Mouse (Mus musculus): ENCODE data around the gene Cmbl. TPM values are rescaled to one million over a fixed set of nuclear protein-coding genes. Genes with fewer than 3 reads are reported as not detected.

Gene Cmbl
- 14.3 and 15.7 TPM in 2 replicates for polyA plus RNA-seq (2015; fragmentation: Nextera tagmentation; extraction: Ambion mirVana)

DNA sequence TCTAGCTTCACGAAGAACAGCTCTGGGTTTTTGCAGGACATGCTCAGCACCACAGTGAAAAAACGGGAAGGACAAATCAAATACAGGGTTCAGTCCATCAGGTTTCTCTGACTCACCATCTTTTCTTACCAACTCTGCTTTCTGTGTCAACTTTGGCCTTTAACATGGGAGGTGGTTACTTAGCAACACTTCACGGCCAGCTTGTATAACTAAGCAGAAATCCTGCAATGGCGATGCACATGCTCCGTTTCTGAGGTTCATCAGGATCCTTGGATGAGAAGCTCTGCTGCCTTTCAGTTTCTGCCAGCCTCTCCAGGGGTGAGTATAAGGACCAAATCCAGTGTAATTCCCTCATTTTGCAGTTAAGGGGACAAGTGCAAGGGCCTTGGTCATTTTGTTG lies at the start of gene Cmbl:
TSS of gene Cmbl (plus strand) at position 206 of the 400 bp plus-strand sequence.
- Histone ChIP-seq H3K9ac (no peak within 1 kb of the TSS), H3K27ac (no peak within 1 kb of the TSS), H3K4me2 (no peak within 1 kb of the TSS), H3K27me3 (replicated peaks) (no peaks in the 10 kb centered on the region), H3K9me3 (no peaks in the 10 kb centered on the region), H3K4me3 (no peak within 1 kb of the TSS), H3K4me1 (no peaks in the 10 kb centered on the region), H3K36me3 (replicated peaks) (no peaks in the 10 kb centered on the region)
- 66% methylated on average over 5 of the region's 5 CpGs for WGBS
- no peak for ATAC-seq (replicated peaks)

DNA sequence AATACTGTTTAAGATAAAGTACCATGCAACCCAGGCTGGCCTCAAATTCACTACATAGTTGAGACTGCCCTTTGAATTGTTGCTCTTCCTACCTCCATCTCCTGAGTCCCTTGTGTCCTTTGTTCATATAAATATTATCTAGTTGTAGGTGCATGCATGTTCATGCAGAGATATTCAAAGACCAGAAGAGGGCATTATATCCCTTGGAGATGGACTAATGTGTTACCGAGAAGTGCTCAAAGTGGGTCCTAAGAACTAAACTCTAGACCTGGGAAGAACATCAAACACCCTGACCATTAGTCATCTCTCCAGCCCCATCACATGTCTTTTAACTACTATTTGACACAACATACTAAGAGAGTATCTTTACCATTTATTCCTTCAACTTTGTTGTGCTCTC lies 48.0 kb upstream of the Cmbl start:
- no peak for ATAC-seq (replicated peaks)
- Histone ChIP-seq H3K36me3 (replicated peaks) (no peaks in the 10 kb centered on the region), H3K27ac (no peak overlapping the region), H3K27me3 (replicated peaks) (no peaks in the 10 kb centered on the region), H3K9me3 (no peaks in the 10 kb centered on the region), H3K4me2 (no peak overlapping the region), H3K9ac (no peak overlapping the region), H3K4me1 (0 out of 2 replicates have a peak, but pooled peaks cover 2% of the 10 kb centered on the region), H3K4me3 (no peak overlapping the region)
- WGBS = 100% methylated on average over 1 of the region's 1 CpGs

DNA sequence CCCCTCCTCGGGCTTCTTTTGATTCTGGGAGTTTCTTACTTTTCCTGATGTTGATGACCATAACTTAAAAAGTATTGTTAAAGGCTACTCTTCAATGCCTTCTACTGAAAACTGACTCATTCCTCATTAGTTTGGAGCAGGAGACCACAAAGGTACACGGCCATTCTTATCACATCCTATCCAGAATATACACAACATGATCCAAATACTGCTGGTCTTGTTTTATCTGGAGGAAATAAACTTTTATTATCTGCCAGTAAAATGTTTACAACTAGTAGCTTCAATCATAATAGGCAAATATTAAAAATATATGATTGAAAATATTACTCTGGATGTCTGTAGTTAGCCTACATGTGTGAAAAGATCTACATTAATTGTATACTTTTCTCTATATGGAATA lies 46.8 kb upstream of the Cmbl start:
- WGBS = 92% methylated on average over 2 of the region's 2 CpGs
- no peaks in the 10 kb centered on the region for H3K36me3 ChIP-seq (replicated peaks)
- no peak overlapping the region for H3K4me2 ChIP-seq
- H3K4me3 ChIP-seq = no peak overlapping the region
- no peak overlapping the region for H3K27ac ChIP-seq
- ATAC-seq (replicated peaks) = no peak
- H3K27me3 ChIP-seq (replicated peaks) = no peaks in the 10 kb centered on the region
- 0 out of 2 replicates have a peak, but pooled peaks cover 2% of the 10 kb centered on the region for H3K4me1 ChIP-seq
- no peak overlapping the region for H3K9ac ChIP-seq
- no peaks in the 10 kb centered on the region for H3K9me3 ChIP-seq

DNA sequence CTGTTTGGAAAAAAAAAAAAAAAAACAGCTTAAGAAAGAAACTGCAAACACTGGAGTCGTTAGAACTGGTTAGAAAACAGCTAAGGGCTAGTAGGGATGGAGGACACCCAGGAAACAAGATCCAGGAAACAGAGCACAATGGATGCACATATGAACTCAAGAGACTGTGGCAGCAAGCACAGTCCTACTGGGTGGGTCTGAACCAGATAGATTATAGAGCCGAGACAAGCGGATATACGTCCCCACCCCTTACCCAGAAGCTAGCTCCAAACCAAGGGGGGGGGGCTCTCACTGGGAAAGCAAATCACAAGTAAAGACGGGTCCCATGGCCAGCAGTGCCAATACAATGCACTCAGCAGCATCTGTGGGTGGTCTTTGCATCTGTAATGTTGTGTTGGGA lies 46.2 kb upstream of the Cmbl start:
- WGBS = 65% methylated on average over 5 of the region's 5 CpGs

DNA sequence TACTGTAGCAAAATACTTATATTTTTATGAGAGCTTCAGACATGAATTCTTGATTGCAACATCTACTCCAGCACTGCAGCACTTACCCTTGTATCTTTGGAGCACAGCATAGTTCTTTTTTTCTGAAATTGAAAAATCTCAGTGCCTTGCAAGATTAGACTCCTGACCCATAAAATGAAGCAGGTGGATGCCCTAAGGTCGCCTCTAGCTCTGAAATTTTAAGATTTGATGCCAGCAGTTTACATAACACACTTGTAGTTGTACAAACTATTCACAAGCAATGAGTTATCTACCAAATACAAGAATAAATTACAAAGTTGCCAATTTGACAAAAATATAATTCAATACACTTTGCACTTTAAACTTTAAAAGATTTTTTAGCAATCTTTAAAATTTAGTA lies 38.7 kb upstream of the Cmbl start:
- Histone ChIP-seq H3K4me3 (no peak overlapping the region), H3K27ac (no peak overlapping the region), H3K4me1 (peaks cover 22% of the 10 kb centered on the region), H3K27me3 (replicated peaks) (no peaks in the 10 kb centered on the region), H3K9me3 (no peaks in the 10 kb centered on the region), H3K9ac (no peak overlapping the region), H3K36me3 (replicated peaks) (no peaks in the 10 kb centered on the region), H3K4me2 (no peak overlapping the region)
- 96% methylated on average over 1 of the region's 1 CpGs for WGBS
- ATAC-seq (replicated peaks) = no peak

More for the DNA sequence above, 46.2 kb upstream of the Cmbl start:
- H3K4me3 ChIP-seq = no peak overlapping the region
- H3K4me1 ChIP-seq = 0 out of 2 replicates have a peak, but pooled peaks cover 2% of the 10 kb centered on the region
- H3K27ac ChIP-seq = no peak overlapping the region
- no peak overlapping the region for H3K9ac ChIP-seq
- H3K36me3 ChIP-seq (replicated peaks) = no peaks in the 10 kb centered on the region
- no peak overlapping the region for H3K4me2 ChIP-seq
- H3K27me3 ChIP-seq (replicated peaks) = no peaks in the 10 kb centered on the region
- no peaks in the 10 kb centered on the region for H3K9me3 ChIP-seq
- ATAC-seq (replicated peaks) = 0 out of 2 replicates have a peak, but pooled peaks have one; percentile 22

DNA sequence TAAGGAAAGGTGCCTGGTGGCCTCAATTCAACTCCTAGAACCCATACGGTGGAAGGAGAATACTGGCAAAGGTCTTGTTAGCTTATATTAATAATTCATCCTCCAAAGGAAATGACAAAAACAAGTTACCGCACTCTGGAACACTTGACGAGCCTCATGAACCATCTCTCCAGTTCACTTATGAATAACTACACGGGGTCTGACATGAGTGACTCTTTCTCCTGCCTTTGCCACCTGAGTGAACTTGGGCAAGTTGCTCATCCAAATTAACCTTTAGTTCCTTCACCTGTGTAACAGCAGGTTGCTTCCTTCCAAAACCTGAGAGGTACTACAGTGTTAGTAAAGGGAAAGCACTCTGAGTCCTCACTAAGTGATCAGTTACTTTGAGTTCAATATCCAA lies 36.7 kb upstream of the Cmbl start:
- Histone ChIP-seq H3K4me3 (no peak overlapping the region), H3K36me3 (replicated peaks) (no peaks in the 10 kb centered on the region), H3K4me2 (peak overlapping the region; percentile 80; the same call in 1 of the 2 replicates), H3K9me3 (no peaks in the 10 kb centered on the region), H3K4me1 (peaks cover 28% of the 10 kb centered on the region), H3K27me3 (replicated peaks) (no peaks in the 10 kb centered on the region), H3K9ac (no peak overlapping the region), H3K27ac (no peak overlapping the region)
- WGBS = 95% methylated on average over 4 of the region's 4 CpGs
- no peak for ATAC-seq (replicated peaks)

DNA sequence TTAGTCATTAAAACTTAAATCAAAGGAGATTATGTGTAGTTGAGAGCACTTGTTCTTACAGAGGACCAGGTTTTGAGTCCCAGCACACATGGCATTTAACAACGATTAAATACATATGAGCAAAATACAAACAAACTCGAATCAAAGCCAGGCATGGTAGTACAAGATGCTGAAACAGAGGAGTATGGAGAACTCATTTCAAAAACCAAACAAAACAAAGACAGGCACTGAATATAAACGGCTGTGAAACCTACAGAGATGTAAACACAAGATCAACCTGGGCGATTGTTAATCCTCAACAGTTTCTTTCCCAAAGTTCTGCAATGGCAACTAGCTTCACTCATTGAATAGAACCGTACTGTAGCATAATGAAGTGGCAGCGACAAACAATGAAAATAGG lies 36.1 kb upstream of the Cmbl start:
- H3K4me3 ChIP-seq = peak overlapping the region; percentile 99
- 28% methylated on average over 6 of the region's 6 CpGs for WGBS

DNA sequence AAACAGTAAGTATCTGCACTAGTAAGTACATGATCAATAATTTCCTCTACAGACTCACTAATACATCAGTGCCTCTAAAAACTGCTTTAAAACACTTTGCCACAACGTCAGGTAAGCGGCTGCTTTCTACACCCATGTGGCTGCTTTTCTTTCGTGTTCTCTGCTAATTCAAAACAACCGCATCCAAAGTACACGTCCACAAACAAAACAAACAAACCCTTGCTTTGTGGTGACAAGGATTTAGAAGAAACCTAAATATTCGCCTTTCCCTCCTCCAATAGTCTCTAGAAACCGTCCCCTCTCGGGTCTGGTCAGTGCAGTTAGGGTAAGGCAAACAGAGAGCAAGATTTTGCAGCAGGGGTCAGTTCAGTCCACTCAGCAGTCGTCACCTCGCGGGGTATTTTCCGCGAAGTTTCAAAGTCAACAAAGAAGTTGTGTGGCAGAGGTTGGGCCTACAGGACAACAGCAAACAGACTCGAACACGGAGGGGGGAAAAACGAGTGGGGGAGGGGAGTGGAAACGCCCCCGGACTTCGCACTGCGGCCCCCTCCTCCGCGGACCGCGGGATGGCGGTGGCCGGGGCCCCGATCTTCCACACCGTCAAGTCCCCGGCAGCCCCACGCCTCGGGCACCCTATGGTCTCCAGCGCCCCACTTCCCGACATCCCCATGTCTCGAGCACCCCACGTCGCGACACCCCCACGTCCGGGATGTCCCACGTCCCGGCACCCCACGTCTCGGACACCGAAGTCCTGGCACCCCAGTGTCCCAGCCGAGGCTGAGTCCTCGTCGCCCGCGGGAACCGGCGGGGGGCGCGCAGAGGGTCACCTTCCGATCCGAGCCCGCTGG lies 35.2 kb upstream of the Cmbl start:
- peak; percentile 55 for ATAC-seq (replicated peaks)
- under 1% methylated on average over 56 of the region's 56 CpGs for WGBS
- Histone ChIP-seq H3K27me3 (replicated peaks) (no peaks in the 10 kb centered on the region), H3K27ac (peak overlapping the region; percentile 98), H3K36me3 (replicated peaks) (no peaks in the 10 kb centered on the region), H3K4me3 (peak overlapping the region; percentile 99), H3K4me2 (peak overlapping the region; percentile 80), H3K9me3 (no peaks in the 10 kb centered on the region), H3K9ac (peak overlapping the region; percentile 83), H3K4me1 (peaks cover 21% of the 10 kb centered on the region)

More for the DNA sequence above, 36.1 kb upstream of the Cmbl start:
- H3K27me3 ChIP-seq (replicated peaks) = no peaks in the 10 kb centered on the region
- no peak for ATAC-seq (replicated peaks)
- H3K9ac ChIP-seq = no peak overlapping the region
- H3K4me2 ChIP-seq = peak overlapping the region; percentile 80
- H3K36me3 ChIP-seq (replicated peaks) = no peaks in the 10 kb centered on the region
- H3K4me1 ChIP-seq = peaks cover 28% of the 10 kb centered on the region
- no peak overlapping the region for H3K27ac ChIP-seq
- H3K9me3 ChIP-seq = no peaks in the 10 kb centered on the region

DNA sequence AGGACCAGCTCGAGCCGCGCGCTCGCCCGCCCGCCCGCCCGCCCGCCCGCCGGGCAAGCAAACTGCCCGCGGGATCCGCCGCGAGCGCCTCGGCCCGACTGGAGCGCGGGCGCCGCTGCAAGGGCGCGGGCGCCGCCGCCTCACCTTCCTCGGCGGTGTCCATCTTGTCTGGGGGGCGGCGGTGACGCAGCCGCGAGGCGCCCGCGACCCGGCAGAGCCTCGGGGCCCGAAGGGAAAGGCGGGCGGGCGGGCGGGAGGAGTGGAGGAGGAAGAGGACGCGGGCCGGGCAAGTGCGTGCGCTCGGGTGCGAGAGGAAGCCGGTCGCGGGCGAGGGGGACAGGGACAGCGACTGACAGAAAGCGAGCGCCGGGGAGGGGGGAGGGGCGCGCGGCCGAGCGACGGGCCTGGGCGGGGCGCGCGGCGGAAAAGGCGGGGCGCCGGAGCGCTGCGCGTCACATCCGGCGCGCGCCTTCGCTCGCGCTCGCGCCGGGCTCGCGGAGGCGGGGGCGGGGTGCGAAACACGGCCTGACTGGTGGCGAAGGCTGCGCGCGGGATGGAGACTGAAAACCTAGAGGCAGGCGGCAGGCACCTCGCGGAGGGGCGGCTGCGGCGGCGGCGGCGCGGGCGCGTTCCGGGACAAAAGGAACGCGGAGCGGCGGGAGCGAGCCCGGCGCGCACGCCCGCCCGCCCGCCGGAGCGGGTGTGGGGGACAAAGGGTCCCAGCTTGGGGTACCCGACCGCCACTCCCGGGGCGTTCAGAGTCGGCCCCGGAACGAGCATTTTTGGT lies 34.3 kb upstream of the Cmbl start, which contains the start of gene March6:
TSS of gene March6 (minus strand) at position 395 of the 787 bp plus-strand sequence.
- Histone ChIP-seq H3K4me3 (peak within 1 kb of the TSS; percentile 99), H3K9ac (peak within 1 kb of the TSS; percentile 83), H3K4me1 (peaks cover 29% of the 10 kb centered on the region), H3K9me3 (no peaks in the 10 kb centered on the region), H3K27me3 (replicated peaks) (no peaks in the 10 kb centered on the region), H3K36me3 (replicated peaks) (no peaks in the 10 kb centered on the region), H3K4me2 (peak within 1 kb of the TSS; percentile 80), H3K27ac (peak within 1 kb of the TSS; percentile 98)
- WGBS = under 1% methylated on average over 100 of the region's 132 CpGs
- peak; percentile 95 for ATAC-seq (replicated peaks)

DNA sequence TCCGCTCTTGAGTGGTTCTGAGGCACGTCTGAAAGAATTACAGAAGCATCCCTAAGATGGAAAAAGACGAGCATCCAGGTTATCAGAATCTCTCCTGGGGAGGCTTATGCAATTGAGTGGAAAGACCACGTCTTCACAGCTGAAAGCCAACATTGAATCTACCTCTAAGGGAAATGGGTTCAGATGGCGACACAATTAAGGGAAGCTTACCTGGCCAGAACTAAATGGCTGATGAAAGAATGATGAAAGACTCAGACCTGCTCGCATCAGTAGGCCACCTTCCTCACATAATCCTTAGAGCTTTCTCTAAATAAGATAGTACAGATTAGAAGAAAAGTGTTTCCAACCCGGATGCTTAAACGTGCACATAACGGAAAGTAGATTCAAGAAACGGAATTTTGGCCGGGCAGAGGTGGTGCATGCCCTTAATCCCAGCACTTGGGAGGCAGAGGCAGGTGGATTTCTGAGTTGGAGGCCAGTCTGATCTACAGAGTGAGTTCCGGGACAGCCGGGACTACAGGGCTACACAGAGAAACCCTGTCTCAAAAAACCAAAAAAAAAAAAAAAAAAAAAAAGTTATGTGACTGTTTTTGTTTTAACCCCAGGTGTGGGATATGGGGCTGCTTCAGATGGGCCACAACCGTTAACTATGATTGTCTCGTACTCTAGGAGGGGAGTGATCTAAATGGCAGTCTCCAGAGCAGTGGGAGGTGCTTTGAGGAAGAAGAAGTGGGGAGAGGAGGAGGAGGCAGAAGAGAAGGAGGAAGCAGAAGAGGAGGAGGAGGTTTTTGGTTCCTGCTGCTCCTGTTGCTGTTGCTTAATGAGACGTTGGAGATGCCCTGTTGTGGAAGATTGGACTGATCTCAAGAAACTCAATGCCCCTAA lies 33.5 kb upstream of the Cmbl start:
- Histone ChIP-seq H3K4me3 (peak overlapping the region; percentile 99), H3K4me2 (peak overlapping the region; percentile 62), H3K4me1 (peaks cover 37% of the 10 kb centered on the region), H3K27me3 (replicated peaks) (no peaks in the 10 kb centered on the region), H3K9me3 (no peaks in the 10 kb centered on the region), H3K27ac (peak overlapping the region; percentile 98), H3K36me3 (replicated peaks) (no peaks in the 10 kb centered on the region), H3K9ac (peak overlapping the region; percentile 81)
- peak; percentile 0 for ATAC-seq (replicated peaks)
- 25% methylated on average over 16 of the region's 16 CpGs for WGBS

DNA sequence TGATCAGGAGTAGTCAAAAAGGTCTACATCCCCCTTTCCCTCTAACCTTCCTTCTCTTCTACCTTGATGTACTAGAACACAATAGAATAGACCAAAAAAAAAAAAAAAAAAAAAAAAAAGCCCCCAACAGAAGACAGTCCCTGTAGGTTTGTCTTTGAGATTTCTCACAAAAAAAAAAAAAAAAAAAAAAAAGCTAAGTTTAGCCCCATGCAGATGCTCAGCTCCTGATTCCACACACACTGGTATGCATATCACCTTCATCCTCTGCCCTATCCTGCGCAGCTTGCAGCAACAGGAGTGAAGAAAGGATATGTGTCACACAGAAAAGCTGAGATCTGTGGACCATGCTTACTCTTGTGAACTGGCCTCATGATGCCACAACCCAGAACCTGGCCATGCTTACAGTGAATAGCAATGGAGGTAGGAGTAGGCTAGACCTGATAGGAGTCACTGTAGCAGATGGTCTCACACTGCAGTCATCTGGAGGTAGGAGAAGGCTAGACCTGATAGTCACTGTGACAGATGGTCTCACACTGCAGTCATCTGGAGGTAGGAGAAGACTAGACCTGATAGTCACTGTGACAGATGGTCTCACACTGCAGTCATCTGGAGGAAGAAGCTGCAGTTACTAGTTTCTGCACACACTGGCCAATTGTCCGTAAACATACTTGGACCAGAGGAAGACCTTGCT lies 32.7 kb upstream of the Cmbl start:
- no peaks in the 10 kb centered on the region for H3K9me3 ChIP-seq
- H3K4me1 ChIP-seq = peaks cover 39% of the 10 kb centered on the region
- ATAC-seq (replicated peaks) = no peak
- H3K36me3 ChIP-seq (replicated peaks) = no peaks in the 10 kb centered on the region
- H3K27ac ChIP-seq = no peak overlapping the region
- no peak overlapping the region; the same call in 1 of the 2 replicates for H3K4me3 ChIP-seq
- H3K4me2 ChIP-seq = peak overlapping the region; percentile 62; the same call in 1 of the 2 replicates
- no peak overlapping the region for H3K9ac ChIP-seq
- no peaks in the 10 kb centered on the region for H3K27me3 ChIP-seq (replicated peaks)
- WGBS = 94% methylated on average over 2 of the region's 2 CpGs
